Mouse (Mus musculus) liver, embryonic 13.5 days (tissue): Measurements from ENCODE around the gene Tmem127. TPM values are rescaled to one million over a fixed set of nuclear protein-coding genes. Genes with fewer than 3 reads are reported as not detected.
"Not testable (repeated sequence)": the region's sequence is repeated elsewhere in the genome, so short reads cannot be mapped to it uniquely, and the experiment has no call there.

Experiments used
- ATAC-seq: fragments of 200-750 bp; cut with Nextera tagmentation; 2 replicates; pipeline ENCODE4 v1.8.0; 2017; ENCODE audit warnings: low read depth, mild to moderate bottlenecking, moderate number of reproducible peaks, moderate library complexity
- DNase-seq: peaks from one replicate; pipeline ENCODE4 v3.0.0; 2022
- H3K27ac ChIP-seq: fragments of 300-500 bp; sonication (generic); 2 replicates; pipeline ENCODE4 v1.5.1; 2015; ENCODE audit warnings: moderate library complexity, mild to moderate bottlenecking, inconsistent platforms
- H3K27me3 ChIP-seq: fragments of 300-500 bp; sonication (generic); 2 replicates; pipeline ENCODE4 v1.6.1; 2015; ENCODE audit warnings: mild to moderate bottlenecking, inconsistent platforms
- H3K36me3 ChIP-seq: fragments of 300-500 bp; sonication (generic); 2 replicates; pipeline ENCODE4 v1.6.1; 2015; ENCODE audit warnings: mild to moderate bottlenecking, inconsistent platforms
- H3K4me1 ChIP-seq: fragments of 300-500 bp; sonication (generic); replicated peaks from 2 replicates; pipeline ENCODE4 v1.6.1; 2015; ENCODE audit warnings: inconsistent platforms
- H3K4me2 ChIP-seq: fragments of 300-500 bp; sonication (generic); 2 replicates; pipeline ENCODE4 v1.6.1; 2015; ENCODE audit warnings: inconsistent platforms, mild to moderate bottlenecking, moderate library complexity
- H3K4me3 ChIP-seq: fragments of 300-500 bp; sonication (generic); replicated peaks from 2 replicates; pipeline ENCODE4 v1.5.1; 2015; ENCODE audit warnings: mild to moderate bottlenecking, inconsistent platforms
- H3K9ac ChIP-seq: fragments of 300-500 bp; sonication (generic); 2 replicates; pipeline ENCODE4 v1.6.1; 2015; ENCODE audit warnings: mild to moderate bottlenecking, inconsistent platforms
- H3K9me3 ChIP-seq: fragments of 300-500 bp; sonication (generic); replicated peaks from 2 replicates; pipeline ENCODE4 v1.6.1; 2016; ENCODE audit warnings: inconsistent platforms
- WGBS: fragments of 180-500 bp; shearing (Covaris S2); methylation state at CpG from one replicate; pipeline ENCODE4 v1.1.7; 2015; ENCODE audit not compliant: insufficient replicate concordance; 5-methylcytosine and 5-hydroxymethylcytosine counted together
- polyA plus RNA-seq: library from polyadenylated mRNA; unstranded; fragments of >200 nt; fragmentation: Nextera tagmentation; extraction: Ambion mirVana; gene quantifications from 2 replicates; pipeline ENCODE4 v1.2.1, GENCODE M21; 2015

Gene Tmem127
- polyA plus RNA-seq, 1 experiment from 2014 or later = 12.2 TPM

DNA sequence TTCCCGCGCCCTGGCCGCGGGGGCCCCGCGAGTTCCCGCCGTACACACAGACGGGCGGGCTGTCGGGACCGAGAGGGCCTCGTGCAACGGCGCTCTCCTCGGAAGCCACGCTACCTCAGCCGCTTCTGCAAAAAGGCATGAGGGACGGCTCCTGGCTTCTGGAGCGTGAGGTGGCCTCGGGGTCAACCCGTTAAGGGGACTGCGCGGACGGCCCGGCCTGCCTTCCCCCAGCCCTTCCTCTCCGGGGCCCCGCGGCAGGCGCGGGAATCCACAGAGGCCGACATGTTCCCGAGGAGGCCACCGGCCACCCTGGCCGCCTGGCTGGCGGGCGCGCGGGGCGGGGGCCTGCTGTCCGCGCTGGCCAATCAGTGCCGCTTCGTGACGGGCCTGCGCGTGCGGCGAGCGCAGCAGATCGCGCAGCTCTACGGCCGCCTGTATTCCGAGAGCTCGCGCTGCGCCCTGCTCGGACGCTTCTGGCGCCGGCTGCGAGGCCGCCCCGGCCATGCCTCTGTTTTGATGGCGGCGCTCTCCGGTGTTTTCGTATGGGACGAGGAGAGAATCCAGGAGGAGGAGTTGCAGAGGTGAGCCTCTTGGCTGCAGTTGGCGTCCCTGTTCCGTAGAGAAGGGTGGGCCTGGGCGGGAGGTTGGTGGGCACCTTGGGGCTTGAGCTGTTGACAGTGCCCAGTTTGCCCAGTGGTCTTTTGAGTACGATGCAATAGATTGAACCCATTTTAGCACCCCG is 22.8 kb downstream of the Tmem127 start:
- H3K4me2 ChIP-seq = peak overlapping the region; percentile 84
- DNase-seq = peak; percentile 83
- H3K9me3 ChIP-seq = no peaks in the 10 kb centered on the region
- peak overlapping the region; percentile 96 for H3K27ac ChIP-seq
- peak overlapping the region; percentile 97 for H3K9ac ChIP-seq
- H3K4me1 ChIP-seq = peaks cover 41% of the 10 kb centered on the region
- H3K27me3 ChIP-seq = no peaks in the 10 kb centered on the region
- 0 out of 2 replicates have a peak, but pooled peaks cover 6% of the 10 kb centered on the region for H3K36me3 ChIP-seq
- H3K4me3 ChIP-seq = peak overlapping the region; percentile 98
- ATAC-seq = peak; percentile 89
- under 1% methylated on average over 73 of the region's 75 CpGs for WGBS

DNA sequence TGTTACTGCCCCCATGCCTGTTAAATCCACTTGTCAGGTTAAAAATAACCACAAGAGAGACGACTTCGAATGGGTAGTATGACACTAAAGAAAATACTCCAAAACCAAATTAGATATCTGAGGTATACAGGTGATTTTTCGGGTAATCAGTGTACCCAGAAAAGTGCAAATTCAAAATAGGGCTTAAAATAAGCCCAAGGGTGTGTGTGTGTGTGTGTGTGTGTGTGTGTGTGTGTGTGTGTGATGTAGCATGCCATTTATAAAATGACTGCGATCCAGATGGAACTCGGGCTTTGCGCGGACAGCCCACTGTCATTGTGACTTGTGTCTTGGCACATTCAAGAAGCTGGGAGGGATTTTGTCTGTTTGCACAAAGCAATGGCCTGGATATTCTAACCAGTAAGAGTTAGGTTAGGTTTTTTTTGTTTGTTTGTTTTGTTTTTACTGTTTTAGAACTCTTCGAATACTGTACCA is 23.4 kb downstream of the Tmem127 start:
- DNase-seq (no peak), ATAC-seq (no peak)
- 0 out of 2 replicates have a peak, but pooled peaks cover 6% of the 10 kb centered on the region for H3K36me3 ChIP-seq
- peaks cover 44% of the 10 kb centered on the region for H3K4me1 ChIP-seq
- H3K27me3 ChIP-seq = no peaks in the 10 kb centered on the region
- H3K4me3 ChIP-seq = peak overlapping the region; percentile 98
- peak overlapping the region; percentile 96 for H3K27ac ChIP-seq
- 14% methylated on average over 8 of the region's 8 CpGs for WGBS
- peak overlapping the region; percentile 97 for H3K9ac ChIP-seq
- no peaks in the 10 kb centered on the region for H3K9me3 ChIP-seq
- peak overlapping the region; percentile 84 for H3K4me2 ChIP-seq

DNA sequence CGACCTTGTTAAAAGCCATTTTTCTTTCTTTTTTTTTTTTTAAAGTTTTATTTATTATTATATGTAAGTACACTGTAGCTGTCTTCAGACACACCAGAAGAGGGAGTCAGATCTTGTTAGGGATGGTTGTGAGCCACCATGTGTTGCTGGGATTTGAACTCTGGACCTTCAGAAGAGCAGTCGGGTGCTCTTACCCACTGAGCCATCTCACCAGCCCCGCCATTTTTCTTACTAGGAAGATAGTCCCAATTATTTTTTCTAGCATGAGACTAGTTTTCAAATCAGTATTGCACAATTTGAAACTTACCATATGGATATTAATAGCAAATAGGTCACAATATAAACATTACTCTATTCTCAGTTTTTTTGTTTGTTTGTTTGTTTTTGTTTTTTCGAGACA is 24.3 kb downstream of the Tmem127 start:
- H3K36me3 ChIP-seq, DNase-seq, H3K9me3 ChIP-seq, ATAC-seq, H3K27ac ChIP-seq, H3K27me3 ChIP-seq: not testable (repeated sequence)
- peaks cover 44% of the 10 kb centered on the region for H3K4me1 ChIP-seq
- H3K9ac ChIP-seq = peak overlapping the region; percentile 97
- H3K4me3 ChIP-seq = peak overlapping the region; percentile 98
- H3K4me2 ChIP-seq = peak overlapping the region; percentile 84
- WGBS = 76% methylated on average over 4 of the region's 4 CpGs

DNA sequence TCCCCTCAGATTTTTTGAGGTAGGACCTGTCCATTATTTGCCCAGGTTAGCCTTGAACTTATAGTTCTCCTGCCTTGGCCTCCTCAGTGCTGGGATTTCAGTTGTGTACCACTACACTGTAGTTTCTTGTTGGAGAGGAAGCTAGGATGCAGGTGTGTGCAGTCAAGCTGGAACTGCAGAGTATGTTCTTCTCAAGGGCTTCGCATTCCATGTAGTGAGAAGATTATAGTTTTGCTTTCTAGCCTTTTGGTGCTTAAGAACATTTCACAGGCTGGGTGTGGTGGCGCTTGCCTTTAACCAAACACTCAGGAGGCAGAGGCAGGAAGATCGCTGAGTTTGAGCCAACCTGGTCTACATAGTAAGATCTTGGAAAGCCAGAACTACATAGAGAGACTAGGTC is 25.1 kb downstream of the Tmem127 start:
- no peaks in the 10 kb centered on the region for H3K27me3 ChIP-seq
- H3K9me3 ChIP-seq = no peaks in the 10 kb centered on the region
- H3K4me2 ChIP-seq = peak overlapping the region; percentile 84
- H3K4me3 ChIP-seq = no peak overlapping the region
- 90% methylated on average over 3 of the region's 3 CpGs for WGBS
- H3K27ac ChIP-seq = no peak overlapping the region; the same call in 1 of the 2 replicates
- H3K9ac ChIP-seq = peak overlapping the region; percentile 39; the same call in 1 of the 2 replicates
- H3K36me3 ChIP-seq = 0 out of 2 replicates have a peak, but pooled peaks cover 6% of the 10 kb centered on the region
- H3K4me1 ChIP-seq = peaks cover 44% of the 10 kb centered on the region
- ATAC-seq (no peak), DNase-seq (no peak)

DNA sequence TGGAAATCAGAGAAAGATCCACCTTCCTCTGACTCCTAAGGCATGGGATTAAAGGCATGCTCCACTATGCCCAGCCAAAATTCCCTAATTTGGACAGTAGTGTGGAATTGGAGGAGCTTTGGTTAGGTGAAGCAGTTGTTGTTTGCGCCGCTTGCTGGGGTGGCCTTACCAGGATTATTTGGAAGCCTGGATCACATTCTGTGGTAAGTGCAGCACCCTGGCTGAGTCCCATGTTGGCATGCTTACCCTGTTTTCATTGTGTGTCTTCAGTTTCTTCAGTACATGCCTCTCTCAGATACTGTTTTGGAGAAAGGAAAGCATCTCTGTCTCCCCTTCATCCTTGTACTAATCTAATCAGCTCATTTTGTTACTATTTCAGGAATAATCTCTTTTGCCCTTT is 26.9 kb downstream of the Tmem127 start:
- H3K27me3 ChIP-seq = no peaks in the 10 kb centered on the region
- 82% methylated on average over 2 of the region's 2 CpGs for WGBS
- H3K36me3 ChIP-seq = 0 out of 2 replicates have a peak, but pooled peaks cover 6% of the 10 kb centered on the region
- peak overlapping the region; percentile 19; the same call in 1 of the 2 replicates for H3K4me2 ChIP-seq
- no peak overlapping the region for H3K4me3 ChIP-seq
- H3K9ac ChIP-seq = no peak overlapping the region
- no peaks in the 10 kb centered on the region for H3K9me3 ChIP-seq
- peaks cover 42% of the 10 kb centered on the region for H3K4me1 ChIP-seq
- no peak for DNase-seq
- H3K27ac ChIP-seq = peak overlapping the region; percentile 13; the same call in 1 of the 2 replicates
- ATAC-seq = no peak

DNA sequence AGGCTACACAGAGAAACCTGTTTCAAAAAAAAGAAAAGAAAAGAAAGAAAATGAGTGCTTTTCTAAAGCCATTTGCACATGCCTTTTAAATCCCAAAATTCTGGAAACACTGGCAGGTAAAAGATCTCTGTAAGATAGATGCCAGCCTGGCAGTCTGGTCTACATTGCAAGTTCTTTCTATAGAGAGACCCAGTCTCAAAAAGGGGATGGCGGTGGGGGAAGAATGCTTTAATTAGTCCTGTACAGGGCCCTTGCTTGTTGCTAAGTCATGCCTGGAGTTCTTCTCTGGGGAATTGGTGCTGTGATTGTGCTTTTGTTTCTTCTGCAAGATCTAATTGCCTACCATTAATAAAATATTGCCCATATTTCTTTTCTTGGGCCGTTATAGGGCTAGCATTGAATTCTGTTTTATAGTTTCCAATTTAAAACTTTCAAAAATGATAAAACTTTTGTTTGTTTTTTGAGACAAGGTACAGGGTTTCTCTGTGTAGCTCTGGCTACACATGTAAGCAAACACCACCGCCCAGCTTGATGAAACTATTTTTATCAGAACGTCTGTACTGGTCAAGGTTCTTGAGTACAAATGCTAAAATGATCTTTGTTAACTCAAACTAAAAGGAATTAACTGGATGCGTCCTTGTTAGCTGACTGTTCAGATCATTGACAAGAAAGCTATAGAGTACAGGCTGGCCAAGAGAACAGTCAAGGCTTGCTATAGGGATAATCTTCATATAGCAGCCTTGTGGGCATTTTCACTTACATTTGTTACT is 28.0 kb downstream of the Tmem127 start:
- no peaks in the 10 kb centered on the region for H3K27me3 ChIP-seq
- WGBS = 74% methylated on average over 5 of the region's 5 CpGs
- no peak overlapping the region for H3K4me3 ChIP-seq
- H3K36me3 ChIP-seq = 0 out of 2 replicates have a peak, but pooled peaks cover 6% of the 10 kb centered on the region
- H3K9me3 ChIP-seq = no peaks in the 10 kb centered on the region
- no peak overlapping the region for H3K9ac ChIP-seq
- DNase-seq (no peak), ATAC-seq (no peak)
- H3K4me2 ChIP-seq = no peak overlapping the region
- H3K27ac ChIP-seq = no peak overlapping the region
- peaks cover 43% of the 10 kb centered on the region for H3K4me1 ChIP-seq

DNA sequence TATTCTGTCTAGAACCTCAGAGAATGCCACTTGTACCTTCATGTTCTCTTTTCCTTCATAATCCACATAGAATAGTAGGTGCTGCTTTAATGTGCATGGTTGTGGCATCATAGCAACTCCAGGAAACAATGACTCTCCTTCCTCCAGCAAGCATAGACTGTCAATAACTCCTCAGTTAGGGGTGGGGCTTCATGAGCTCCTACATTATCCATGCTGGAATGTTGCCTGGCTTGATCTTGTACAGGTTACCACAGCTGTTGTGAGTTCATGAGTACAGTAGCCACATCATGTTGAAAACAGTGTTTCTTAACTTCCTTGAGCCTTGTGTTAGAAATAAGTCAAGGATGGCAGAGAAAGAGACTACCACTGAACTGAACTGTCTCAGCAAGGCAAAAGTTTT is 30.5 kb downstream of the Tmem127 start:
- Histone ChIP-seq H3K4me1 (peaks cover 30% of the 10 kb centered on the region), H3K9me3 (no peaks in the 10 kb centered on the region), H3K4me2 (no peak overlapping the region), H3K9ac (no peak overlapping the region), H3K4me3 (no peak overlapping the region), H3K36me3 (0 out of 2 replicates have a peak, but pooled peaks cover 6% of the 10 kb centered on the region), H3K27me3 (no peaks in the 10 kb centered on the region), H3K27ac (no peak overlapping the region)
- DNase-seq (no peak), ATAC-seq (no peak)

DNA sequence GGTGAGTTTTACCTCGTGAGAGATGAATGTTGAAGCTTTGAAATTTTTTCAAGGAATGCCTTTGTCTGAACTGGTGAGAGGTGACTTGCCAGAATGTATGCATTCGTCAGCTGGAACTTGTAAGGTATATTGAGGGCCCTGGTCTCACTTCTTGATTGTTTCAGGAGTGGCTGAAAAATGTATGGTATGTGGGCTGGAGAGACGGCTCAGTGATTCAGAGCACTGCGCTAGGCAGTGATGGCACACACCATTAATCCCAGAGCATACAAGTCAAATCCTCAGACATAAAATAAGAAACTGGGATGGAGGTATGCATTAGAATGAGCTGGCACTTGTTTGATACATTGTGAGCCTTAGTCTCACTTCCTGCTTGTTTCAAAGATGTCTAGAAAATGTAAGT is 44.5 kb downstream of the Tmem127 start:
- Histone ChIP-seq H3K4me2 (no peak overlapping the region), H3K9ac (no peak overlapping the region), H3K27ac (no peak overlapping the region), H3K4me1 (no peaks in the 10 kb centered on the region), H3K36me3 (peaks cover 83% of the 10 kb centered on the region), H3K9me3 (no peaks in the 10 kb centered on the region), H3K27me3 (no peaks in the 10 kb centered on the region), H3K4me3 (no peak overlapping the region)
- ATAC-seq (no peak), DNase-seq (no peak)
- WGBS = 84% methylated on average over 4 of the region's 4 CpGs

DNA sequence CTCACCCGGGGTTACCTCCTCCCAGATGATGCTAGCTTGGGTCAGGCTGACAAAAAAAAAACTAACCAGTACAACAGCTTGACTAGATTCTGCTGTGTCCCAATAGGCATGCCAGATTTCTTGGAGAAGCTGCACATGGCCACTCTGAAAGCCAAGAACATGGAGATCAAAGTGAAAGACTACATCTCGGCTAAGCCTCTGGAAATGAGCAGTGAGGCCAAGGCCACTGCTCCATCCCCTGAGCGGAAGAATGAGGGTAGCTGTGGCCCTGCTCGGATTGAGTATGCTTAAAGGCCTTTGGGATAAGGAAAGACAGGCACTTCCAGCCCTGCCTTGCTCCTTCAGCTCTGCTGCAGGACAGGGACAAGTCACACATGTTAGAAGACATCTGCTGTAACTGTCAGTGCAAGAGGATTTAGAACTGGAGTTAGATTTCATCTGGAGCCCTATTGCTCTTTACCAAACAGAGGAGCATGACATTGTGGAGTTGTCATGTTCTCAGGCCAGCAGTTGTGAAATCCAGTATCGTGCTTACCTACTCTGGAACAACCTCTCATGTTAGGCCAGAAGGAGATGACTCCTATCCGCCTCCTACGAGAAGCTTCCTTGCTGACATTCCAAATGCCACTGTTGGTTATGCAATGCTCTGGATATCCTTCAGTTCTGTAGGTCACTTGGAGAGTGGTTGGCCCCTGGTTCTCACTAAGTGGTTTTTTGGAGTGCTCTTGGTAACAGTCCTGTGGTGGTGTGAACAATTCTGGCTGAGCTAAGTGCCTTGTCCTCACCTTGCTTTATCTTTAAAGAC is 49.5 kb downstream of the Tmem127 start:
- Histone ChIP-seq H3K27ac (no peak overlapping the region), H3K4me1 (no peaks in the 10 kb centered on the region), H3K27me3 (no peaks in the 10 kb centered on the region), H3K9me3 (no peaks in the 10 kb centered on the region), H3K4me2 (no peak overlapping the region), H3K36me3 (peaks cover 91% of the 10 kb centered on the region), H3K9ac (no peak overlapping the region), H3K4me3 (no peak overlapping the region)
- WGBS = 84% methylated on average over 7 of the region's 7 CpGs
- DNase-seq (no peak), ATAC-seq (no peak)

DNA sequence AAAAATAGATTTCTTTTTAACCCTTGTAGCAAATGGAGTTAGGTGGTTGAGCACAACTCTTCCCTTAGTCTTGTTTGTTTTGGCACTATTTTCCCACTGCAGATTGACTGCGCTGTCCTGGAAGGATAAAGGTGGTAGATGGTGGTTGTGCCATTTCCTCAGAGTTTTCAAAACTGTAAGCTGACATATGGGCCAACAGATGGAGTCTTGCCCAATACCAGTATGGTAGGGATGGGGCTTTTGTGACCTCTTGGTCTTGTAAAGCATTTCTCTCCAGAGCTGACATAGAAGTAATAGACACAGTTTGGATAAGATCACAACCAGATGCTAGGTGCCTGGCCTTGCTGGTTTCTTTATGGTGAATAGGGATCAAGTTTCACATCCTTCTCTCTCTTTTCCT is 50.3 kb downstream of the Tmem127 start:
- Histone ChIP-seq H3K27me3 (no peaks in the 10 kb centered on the region), H3K4me2 (no peak overlapping the region), H3K4me3 (no peak overlapping the region), H3K9ac (no peak overlapping the region), H3K9me3 (no peaks in the 10 kb centered on the region), H3K27ac (no peak overlapping the region), H3K4me1 (no peaks in the 10 kb centered on the region), H3K36me3 (peaks cover 85% of the 10 kb centered on the region)
- 95% methylated on average over 1 of the region's 1 CpGs for WGBS
- no peak for ATAC-seq
- no peak for DNase-seq

DNA sequence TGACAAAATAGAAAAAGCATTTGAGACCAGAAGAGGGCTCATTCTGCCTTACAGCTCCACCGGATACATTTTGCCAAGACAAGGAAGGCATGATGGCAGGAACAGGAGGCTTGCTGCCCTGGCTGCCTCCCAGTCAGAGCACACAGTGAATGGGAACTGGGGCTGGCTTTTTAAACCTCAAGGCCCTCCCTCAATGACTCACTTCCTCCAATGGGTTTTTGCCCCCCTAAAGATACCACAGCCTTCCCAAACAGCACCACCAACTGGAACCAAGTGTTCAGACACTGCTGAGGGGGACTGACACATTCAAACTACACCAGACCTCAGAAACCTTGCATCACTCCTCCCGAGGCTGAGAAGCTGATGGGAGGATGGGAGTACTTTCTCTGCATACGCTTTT is 53.0 kb downstream of the Tmem127 start:
- Histone ChIP-seq H3K9me3 (no peaks in the 10 kb centered on the region), H3K4me2 (no peak overlapping the region), H3K36me3 (peaks cover 62% of the 10 kb centered on the region), H3K9ac (no peak overlapping the region), H3K27me3 (no peaks in the 10 kb centered on the region), H3K4me1 (no peaks in the 10 kb centered on the region), H3K4me3 (no peak overlapping the region), H3K27ac (no peak overlapping the region)
- DNase-seq = no peak
- ATAC-seq = no peak
- 67% methylated on average over 3 of the region's 3 CpGs for WGBS
